Mouse (Mus musculus): ENCODE results near the gene Map3k11. TPM values are rescaled to one million over a fixed set of nuclear protein-coding genes. Genes with fewer than 3 reads are reported as not detected.

The Map3k11 gene
- polyA plus RNA-seq, 1 experiment, result 165 TPM

DNA sequence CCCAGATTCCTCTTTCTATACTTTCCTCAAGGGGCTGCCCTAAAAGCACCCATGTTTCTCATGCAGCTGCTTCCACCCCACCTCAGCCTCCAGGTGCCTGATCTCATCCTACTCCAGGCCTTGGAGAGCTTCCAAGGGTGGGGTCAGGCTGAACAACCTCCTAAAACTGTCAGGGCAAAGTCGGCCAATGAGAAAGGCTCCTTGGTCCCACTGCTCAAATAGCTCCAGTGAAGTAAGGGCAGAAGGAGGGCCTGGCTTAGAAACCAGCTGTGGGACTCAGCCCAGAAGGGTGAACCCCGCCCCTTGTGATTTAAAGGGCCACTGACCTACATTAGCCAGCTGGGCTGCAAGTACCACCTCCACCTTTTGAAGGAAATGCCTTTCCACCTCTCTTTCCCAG lies 25.2 kb downstream of the Map3k11 start:
- no peak for TF ChIP-seq GATA1 (IDR thresholded peaks at IDR 0.05; ENCODE audit: low read length)

DNA sequence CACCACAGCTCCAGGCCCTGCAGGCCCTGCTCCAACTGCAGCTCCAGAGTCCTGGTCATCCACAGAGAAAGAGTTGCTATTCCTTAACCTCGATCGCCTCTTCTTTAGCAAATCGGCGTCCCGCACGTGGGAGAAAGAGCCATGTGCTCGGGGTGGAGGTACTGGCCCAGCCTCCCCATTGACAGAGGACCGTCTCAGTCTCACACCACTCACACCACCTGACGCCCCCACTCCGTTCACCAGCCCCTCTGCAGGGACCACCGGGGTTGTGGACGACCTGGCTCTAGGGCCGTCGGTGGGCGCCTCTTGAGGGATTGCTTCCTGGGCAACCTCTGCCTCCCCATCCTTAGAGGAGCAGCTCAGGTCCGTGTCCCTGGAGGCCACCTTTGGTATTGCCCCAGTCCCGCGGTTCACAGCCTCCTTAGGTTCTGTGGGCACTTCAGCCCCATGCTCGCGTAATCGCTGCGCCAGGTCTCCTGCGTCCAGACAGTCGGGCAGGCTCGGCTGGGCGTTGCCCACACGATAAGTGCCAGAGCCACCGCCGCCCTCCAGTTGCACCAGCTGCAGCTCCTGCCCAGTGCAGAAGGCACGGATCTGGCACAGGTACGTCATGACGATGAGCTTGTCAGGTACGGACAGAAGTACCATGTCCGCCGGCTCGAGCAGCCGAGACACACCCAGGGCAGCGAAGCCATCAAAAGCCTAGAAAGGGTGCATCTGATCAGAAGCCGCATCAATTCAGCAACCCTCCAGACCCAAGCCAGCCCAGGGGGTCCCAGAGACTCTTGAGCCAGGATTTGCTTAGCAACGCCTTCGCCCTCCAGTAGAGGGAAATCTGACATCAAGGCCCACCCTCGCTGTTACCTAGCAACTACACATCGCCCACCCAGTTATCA lies 27.5 kb downstream of the Map3k11 start:
- TF ChIP-seq GATA1 (IDR thresholded peaks at IDR 0.05; ENCODE audit: low read length), result no peak

DNA sequence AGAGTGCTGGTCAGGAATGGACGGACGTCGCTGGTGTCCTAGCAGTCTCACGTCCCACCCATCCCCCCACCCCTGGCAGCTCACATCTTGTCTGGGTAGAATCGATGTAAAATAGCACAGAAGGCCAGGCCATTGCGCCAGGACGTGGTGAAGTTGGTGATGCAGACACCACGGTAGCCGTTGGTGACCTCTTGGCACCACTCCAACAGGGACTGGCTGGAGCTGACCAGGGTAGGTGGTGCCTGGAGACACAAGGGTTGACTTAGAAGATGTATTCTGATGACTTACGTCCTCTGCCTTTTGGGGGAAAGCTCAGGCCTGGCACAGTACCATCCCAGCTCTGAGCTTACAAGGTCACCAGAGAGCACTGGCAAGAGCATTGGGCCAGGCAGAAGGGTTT lies 28.4 kb downstream of the Map3k11 start:
- no peak for TF ChIP-seq GATA1 (IDR thresholded peaks at IDR 0.05; ENCODE audit: low read length)

DNA sequence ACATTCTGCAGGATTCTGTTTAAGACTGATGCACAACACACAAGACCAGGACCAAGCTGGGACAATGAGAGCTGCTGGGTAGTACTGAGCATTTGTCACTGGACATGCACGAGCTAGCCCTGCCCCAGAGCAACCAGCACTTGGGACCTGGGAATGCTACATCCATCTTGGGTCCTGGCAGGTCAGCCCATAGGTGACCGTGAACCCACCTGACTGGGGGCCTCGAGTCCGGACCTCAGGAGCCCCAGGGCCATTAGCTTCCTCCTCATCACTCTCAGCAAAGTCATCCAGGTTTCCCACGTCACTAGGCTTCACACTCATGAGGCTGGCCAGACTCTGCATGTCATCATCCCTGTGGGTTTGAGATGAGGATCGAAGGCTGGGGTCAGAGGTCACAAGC lies 32.7 kb downstream of the Map3k11 start:
- TF ChIP-seq GATA1 (IDR thresholded peaks at IDR 0.05; ENCODE audit: low read length), result no peak

DNA sequence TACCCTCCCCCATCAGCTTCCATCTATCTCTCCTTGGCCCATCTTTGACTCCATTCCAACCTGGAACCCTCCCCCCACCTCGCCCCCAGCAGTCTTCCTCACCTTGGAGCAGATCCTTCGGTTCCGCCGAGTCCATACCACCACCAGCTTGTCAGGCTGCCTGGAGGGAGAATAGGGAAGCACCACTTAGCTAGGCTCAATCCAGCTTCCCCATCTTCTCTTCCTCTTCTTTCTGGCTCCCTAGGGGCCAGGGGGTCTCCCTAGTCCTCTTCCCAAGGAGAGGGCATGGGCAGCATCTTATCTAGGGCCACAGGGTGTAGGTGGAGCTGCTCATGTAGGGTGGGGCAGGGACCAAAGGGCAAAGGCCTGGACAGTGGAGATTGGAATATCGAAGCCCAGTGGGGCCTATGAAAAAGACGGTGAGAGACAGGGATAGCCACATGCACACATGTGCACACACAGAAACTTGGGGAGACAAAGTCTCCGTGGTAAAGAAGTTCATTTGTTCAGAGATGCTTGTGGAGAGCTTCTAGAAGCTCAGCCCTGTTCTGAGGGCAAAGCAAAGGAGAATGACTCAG lies 34.4 kb downstream of the Map3k11 start:
- TF ChIP-seq GATA1 (IDR thresholded peaks at IDR 0.05; ENCODE audit: low read length), result no peak

DNA sequence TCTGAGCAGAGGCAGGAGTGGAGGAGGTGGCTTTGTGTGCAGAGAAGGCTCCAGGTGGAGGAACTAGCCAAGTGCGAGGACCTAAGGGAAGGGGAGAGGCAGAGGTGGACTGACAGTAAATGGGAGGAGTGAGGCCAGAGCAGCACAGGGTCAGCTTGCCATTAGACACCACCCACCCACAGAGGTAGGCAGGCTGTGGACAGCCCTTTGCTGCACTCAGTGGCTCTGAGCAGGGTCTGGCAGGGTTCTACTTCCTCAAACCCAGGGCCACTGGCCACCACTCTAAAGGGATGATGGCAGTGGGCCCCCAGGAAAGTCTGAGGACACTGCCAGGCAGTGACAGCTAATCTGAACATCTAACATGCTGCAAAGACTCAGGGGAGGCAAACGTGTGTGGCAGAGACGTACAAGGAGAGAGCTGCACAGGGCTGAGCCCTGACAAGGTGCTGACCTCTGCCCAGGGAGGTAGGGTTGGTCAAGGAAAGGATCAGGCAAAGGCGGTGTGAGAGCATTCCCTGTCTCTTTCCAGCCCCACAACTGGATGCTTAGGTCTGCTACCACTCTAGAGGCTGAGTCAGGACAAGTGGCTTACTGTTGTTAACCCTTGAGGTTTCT lies 35.5 kb downstream of the Map3k11 start:
- TF ChIP-seq GATA1 (IDR thresholded peaks at IDR 0.05; ENCODE audit: low read length), result no peak

DNA sequence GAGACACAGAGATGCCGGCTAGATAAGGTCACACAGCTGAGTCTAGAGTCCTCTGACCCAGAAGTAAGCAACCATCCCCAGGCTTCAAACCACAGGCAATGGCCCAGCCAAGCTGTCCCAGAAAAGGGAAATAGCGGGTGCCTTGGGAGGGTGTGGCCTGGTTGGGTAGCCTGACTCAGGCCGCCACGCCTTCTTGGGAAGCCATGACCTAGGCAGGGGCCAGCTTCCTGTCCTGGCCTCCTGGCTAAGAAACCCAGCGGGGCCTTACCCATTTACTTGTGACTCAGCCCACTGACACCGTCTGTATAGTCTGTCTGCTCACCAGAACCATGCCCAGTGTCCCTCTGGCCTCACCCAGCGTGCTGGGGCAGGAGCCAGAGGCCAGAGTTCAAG lies 36.0 kb downstream of the Map3k11 start:
- no peak for TF ChIP-seq GATA1 (IDR thresholded peaks at IDR 0.05; ENCODE audit: low read length)

DNA sequence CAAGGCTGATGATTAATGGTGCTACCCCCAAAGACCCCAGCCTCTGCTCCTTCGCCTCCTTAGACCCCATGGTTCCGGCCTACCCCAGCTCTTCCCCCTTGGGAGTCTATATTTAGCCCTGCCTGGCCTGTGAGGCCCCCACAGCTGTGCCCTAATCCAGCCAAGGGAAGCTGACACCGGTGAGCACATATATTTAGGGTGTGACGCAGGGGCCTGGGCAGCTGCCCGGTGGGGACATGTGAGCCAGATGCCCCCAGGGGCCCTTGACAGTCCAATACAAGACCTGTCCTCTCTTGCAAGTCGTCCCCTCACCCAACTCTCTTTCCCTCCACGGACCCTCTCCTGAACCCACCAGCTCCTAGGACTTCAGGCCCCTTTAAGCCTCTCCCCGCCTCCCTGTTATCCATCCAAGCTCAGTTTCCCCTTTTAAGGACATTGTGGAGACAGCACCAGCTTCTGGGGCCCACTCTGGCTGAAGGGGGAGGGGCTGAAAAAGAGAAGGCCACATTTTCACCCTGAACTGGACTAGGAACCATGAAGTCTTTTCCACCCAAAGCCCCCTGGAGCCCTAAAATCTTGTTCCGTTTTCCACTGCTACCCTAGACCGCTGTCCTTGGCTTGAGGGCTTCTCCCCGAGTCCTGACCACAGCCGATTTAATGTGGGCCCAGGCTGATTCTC lies 36.6 kb downstream of the Map3k11 start:
- no peak for TF ChIP-seq GATA1 (IDR thresholded peaks at IDR 0.05; ENCODE audit: low read length)

DNA sequence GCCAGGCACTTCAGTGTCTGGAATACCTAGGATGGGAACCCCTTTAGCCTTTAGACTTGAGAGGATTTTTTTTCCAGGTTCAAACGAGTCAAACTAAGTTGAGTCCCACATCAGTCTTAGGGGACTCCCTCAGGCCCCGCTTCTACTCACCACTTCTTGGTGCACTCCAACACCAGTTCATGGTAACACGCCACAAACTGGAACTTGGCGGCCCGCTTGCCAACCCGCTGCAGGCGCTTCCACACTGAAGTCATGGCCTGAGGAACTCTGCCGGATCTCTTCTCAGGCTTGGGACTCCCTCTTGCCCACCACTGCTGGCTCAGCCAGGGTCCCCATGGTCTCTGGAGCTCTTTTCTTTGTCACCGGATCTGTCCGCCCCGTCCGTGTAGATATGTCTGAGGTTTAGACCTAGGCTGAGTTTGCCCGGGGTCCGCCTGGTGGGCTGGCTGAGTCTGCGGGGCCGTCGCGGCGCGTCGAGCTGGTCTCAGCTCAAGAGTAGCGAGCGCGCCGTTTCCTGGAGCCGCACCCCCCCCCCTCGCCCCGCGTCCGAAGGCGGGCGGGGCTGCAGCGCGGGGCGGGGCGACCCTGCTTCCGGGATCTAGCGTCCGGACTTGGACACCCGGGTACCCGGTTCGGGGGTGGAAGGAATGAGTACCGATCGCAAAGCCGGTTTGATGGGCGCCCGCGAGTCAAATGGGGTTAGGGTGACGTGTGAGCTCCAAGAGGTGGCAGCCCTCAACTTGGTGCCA lies 37.4 kb downstream of the Map3k11 start, which contains the start of gene Ehbp1l1:
Gene Ehbp1l1, minus strand, starts transcription at position 551 of the 749 bp plus-strand sequence.
- TF ChIP-seq GATA1 (IDR thresholded peaks at IDR 0.05; ENCODE audit: low read length), result no peak

DNA sequence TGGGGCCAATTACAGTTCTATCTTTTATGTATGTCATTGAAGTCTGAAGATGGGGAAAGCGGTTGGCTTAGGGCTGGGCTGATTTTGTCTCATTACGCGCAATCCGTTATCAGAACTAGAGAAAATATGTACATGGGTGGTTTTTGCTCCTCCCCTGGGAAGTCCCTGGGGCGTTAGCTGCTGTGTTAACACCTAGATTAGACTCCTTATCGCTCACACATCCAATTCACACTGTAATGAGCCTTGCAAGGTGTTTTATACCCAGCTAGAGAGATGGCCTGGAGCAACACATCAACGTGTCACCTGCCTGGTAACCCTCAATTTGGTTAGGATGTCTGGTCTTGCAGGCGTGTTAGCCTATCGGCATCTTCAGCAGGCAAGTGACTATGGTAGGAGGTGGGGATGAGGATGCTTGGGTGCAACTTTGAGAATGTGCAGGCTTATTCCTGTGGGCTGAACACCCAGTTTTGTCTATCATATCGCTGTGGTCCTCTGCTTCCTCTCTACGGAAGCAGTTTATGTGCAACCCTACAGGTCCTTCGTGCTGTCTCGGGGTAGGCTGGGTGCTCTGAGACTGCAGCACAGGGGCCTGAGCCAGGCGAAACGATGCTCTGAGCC lies 38.5 kb downstream of the Map3k11 start:
- TF ChIP-seq GATA1 (IDR thresholded peaks at IDR 0.05; ENCODE audit: low read length), result peak; percentile 79

DNA sequence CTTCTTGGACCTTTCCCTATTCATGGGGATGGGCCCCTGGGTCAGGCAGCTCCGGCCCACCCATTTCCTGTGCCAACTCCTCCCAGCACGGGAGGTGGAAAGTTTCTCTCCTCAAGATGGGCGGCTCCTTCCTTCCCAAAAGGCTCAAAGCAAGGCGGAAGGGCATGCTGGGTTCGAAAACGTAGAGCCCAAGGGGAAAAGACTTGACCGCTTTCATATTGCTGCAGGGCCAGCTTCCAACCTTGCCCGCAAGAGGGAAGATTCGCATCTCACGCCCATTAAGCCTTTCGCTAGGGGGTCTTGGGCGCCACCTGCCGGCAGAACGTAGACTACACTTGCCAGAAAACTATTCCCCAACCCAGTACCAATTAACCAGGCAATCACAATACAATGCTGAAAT lies 39.2 kb downstream of the Map3k11 start:
- no peak for TF ChIP-seq GATA1 (IDR thresholded peaks at IDR 0.05; ENCODE audit: low read length)

DNA sequence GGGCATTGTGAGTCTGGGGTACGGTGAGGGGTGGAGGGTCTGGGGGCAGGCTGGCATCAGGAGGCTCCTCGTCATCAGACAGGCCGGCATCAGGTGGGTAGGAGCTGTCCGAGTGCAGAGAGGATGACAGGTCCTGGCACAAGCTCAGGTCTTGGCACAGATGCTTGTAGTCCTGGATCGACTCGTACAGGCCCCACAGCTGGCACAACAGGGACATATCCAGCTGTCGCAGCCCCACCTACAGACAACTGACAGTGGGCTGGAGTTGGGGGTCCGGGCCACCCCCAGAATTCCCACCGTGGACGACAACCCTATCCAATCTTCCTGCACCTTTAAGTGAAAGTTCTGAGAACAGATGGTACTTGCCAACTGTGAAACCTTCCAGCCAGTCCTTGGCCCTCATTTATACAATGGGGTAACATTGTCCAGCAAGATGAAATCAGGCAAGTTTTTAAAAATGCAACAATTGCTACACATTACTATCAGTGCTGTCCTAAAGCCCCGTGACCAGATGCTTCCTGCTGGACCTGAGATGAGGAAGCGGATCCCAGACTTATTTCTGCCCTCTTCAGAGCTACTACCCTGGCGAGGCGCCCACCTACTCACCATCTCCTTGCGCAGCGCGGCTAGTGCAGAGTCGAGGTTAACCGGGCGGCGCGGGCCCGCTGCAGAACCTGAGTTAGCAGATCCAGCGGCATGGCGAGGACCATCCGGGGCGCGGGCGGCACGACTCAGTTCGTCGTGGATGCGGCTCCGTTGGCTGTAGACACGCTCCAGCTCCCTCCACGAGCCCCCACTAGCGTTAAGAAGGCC lies 40.3 kb downstream of the Map3k11 start:
- no peak for TF ChIP-seq GATA1 (IDR thresholded peaks at IDR 0.05; ENCODE audit: low read length)

DNA sequence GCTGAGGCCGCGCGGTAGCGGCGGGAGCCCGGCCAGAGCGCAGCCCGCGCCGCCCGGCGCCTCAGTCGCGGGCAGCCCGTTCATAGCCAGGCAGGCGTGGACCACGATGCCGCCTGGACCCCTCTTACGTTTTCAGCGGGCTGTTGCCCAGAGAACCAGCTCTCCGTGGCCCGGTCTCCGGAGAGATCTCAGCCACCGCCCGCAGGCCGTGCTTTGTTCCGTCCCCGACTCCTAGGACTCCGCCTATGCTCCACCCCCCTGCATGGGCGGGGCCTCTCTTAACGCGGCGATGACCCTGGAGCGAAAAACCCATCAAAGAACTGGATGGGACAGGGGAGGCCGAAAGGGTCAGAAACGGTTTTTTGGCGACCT lies 40.9 kb downstream of the Map3k11 start, which contains the start of gene Fam89b:
Gene Fam89b, minus strand, starts transcription at position 210 of the 372 bp plus-strand sequence.
- no peak for TF ChIP-seq GATA1 (IDR thresholded peaks at IDR 0.05; ENCODE audit: low read length)

Data from G1E-ER4 (cell line).